Mouse (Mus musculus) right cerebral cortex, adult 18-20 months (tissue): ENCODE results near the gene Ppa2.

Experiments used
- DNase-seq: peaks from one replicate; pipeline ENCODE4 v3.0.0; 2022; ENCODE audit warnings: mixed read lengths

The Ppa2 gene

GRCm38 (mm10) chr3:133332280-133332679 lies 22.4 kb downstream of the Ppa2 start:
- DNase-seq: no peak

GRCm38 (mm10) chr3:133333267-133334170 lies 23.6 kb downstream of the Ppa2 start:
- DNase-seq: no peak

GRCm38 (mm10) chr3:133334691-133335090 lies 24.8 kb downstream of the Ppa2 start:
- no peak for DNase-seq

GRCm38 (mm10) chr3:133335166-133335565 lies 25.3 kb downstream of the Ppa2 start:
- no peak for DNase-seq

- no peak for DNase-seq
Observed at GRCm38 (mm10) chr3:133336400-133336799, 26.5 kb downstream of the Ppa2 start.

GRCm38 (mm10) chr3:133338851-133339356 lies 29.0 kb downstream of the Ppa2 start:
- DNase-seq: peak; percentile 78

GRCm38 (mm10) chr3:133339411-133339823 lies 29.5 kb downstream of the Ppa2 start:
- peak; percentile 26 for DNase-seq

- no peak for DNase-seq
Observed at GRCm38 (mm10) chr3:133341106-133341505, 31.2 kb downstream of the Ppa2 start.

GRCm38 (mm10) chr3:133347535-133347934 lies 37.6 kb downstream of the Ppa2 start:
- DNase-seq: no peak

GRCm38 (mm10) chr3:133348847-133349246 lies 38.9 kb downstream of the Ppa2 start:
- DNase-seq: no peak

GRCm38 (mm10) chr3:133357426-133357974 lies 47.6 kb downstream of the Ppa2 start:
- DNase-seq: no peak

GRCm38 (mm10) chr3:133357977-133358376 lies 48.1 kb downstream of the Ppa2 start:
- no peak for DNase-seq

- DNase-seq: no peak
Observed at GRCm38 (mm10) chr3:133361406-133361805, 51.5 kb downstream of the Ppa2 start.

GRCm38 (mm10) chr3:133364138-133364537 lies 54.2 kb downstream of the Ppa2 start:
- DNase-seq: no peak

GRCm38 (mm10) chr3:133366096-133366495 lies 56.2 kb downstream of the Ppa2 start:
- DNase-seq: no peak

- DNase-seq: no peak
Observed at GRCm38 (mm10) chr3:133378174-133378573, 68.3 kb downstream of the Ppa2 start.

- DNase-seq: peak; percentile 26
Observed at GRCm38 (mm10) chr3:133379997-133380396, 70.1 kb downstream of the Ppa2 start.

- DNase-seq: no peak
Observed at GRCm38 (mm10) chr3:133381519-133381918, 71.6 kb downstream of the Ppa2 start.

- DNase-seq: no peak
Observed at GRCm38 (mm10) chr3:133382147-133382546, 72.2 kb downstream of the Ppa2 start.

GRCm38 (mm10) chr3:133384164-133384708 lies 74.3 kb downstream of the Ppa2 start:
- no peak for DNase-seq

- DNase-seq: no peak
Observed at GRCm38 (mm10) chr3:133387283-133387682, 77.4 kb downstream of the Ppa2 start.

GRCm38 (mm10) chr3:133389803-133390387 lies 80.0 kb downstream of the Ppa2 start:
- DNase-seq: no peak

- no peak for DNase-seq
Observed at GRCm38 (mm10) chr3:133394531-133394930, 84.6 kb downstream of the Ppa2 start.
